Mouse (Mus musculus): Measurements from ENCODE around the gene Rpl13.

The Rpl13 gene

GRCm38 (mm10) chr8:123150737-123151171 lies 48.6 kb downstream of the Rpl13 start:
- no peak for DNase-seq (ENCODE audit: low spot score in 2 of 2)
